7 mouse cellular contexts compared by ENCODE assay signal in the genomic region with DNA sequence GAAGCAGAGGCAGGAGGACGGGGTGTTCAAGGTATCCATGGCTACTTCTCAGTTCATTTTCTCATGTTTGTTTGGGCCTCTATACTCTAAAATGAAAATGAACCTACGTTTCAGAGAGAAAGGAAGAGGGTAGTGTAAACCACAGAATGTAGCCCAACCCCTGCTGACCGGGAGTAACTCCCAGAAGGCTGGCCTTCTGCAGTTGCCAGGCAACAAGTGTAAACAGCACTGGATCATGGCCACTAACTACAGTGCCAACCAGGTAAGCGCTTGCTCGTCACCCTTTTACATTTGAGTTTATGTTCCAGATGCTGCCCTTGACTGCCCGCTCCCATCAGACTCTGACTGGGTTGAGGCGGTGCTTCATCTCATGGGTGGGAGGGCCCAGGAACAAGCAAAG. TPM values are rescaled to one million over a fixed set of nuclear protein-coding genes. Genes with fewer than 3 reads are reported as not detected.
DNase-seq lines count a peak whose midpoint lies in the region; ATAC-seq and TF ChIP-seq lines count a peak whose summit lies in the region.

No protein-coding gene starts in this region.

- ATAC-seq in intestine, embryonic 14.5 days (replicated peaks; ENCODE audit: low FRiP score, low TSS enrichment, low read depth) = peak; percentile 71
- ATAC-seq in lung, embryonic 16.5 days (ENCODE audit: low read depth) = peak; percentile 70
- ATAC-seq in erythroid progenitor cell, adult 5-6 weeks (replicated peaks; ENCODE audit: low FRiP score, poor library complexity, severe bottlenecking) = no peak

- H3K4me3 ChIP-seq in intestine, embryonic 14.5 days (ENCODE audit: low read depth, low read length) = no peak overlapping the region
- H3K4me3 ChIP-seq in lung, embryonic 16.5 days (ENCODE audit: low read length) = peak overlapping the region; percentile 15; the same call in 1 of the 2 replicates
- no peak overlapping the region for H3K4me3 ChIP-seq in layer of hippocampus, adult 2 months

- no peak overlapping the region for H3K27ac ChIP-seq in intestine, embryonic 14.5 days (ENCODE audit: low read depth)
- no peak overlapping the region for H3K27ac ChIP-seq in lung, embryonic 16.5 days (ENCODE audit: low read length)
- H3K27ac ChIP-seq in layer of hippocampus, adult 2 months = no peak overlapping the region

- DNase-seq in CD4-positive, CD25-positive, alpha-beta regulatory T cell, adult 2 months (ENCODE audit: low read depth, low spot score) = peak; percentile 35
- peak; percentile 9 for DNase-seq in T-cell, adult 2 months (ENCODE audit: low spot score)
- no peak for DNase-seq in intestine, embryonic 14.5 days (ENCODE audit: low spot score)
- no peak for DNase-seq in frontal cortex, postnatal 25 days (ENCODE audit: low spot score in 2 of 2)
- DNase-seq in layer of hippocampus, adult 2 months (ENCODE audit: low spot score in 2 of 2) = no peak

- 21% methylated on average over 7 of the region's 7 CpGs for WGBS in intestine, embryonic 14.5 days
- 21% methylated on average over 7 of the region's 7 CpGs for WGBS in lung, embryonic 16.5 days

- H3K27me3 ChIP-seq in intestine, embryonic 14.5 days (replicated peaks; ENCODE audit: control insufficient read depth, insufficient read depth, low read length) = no peaks in the 10 kb centered on the region
- no peaks in the 10 kb centered on the region for H3K27me3 ChIP-seq in lung, embryonic 16.5 days (ENCODE audit: control insufficient read depth, insufficient read depth, low read depth, low read length)

- peaks cover 5% of the 10 kb centered on the region; the same call in 1 of the 2 replicates for H3K4me1 ChIP-seq in intestine, embryonic 14.5 days (replicated peaks; ENCODE audit: control insufficient read depth, insufficient read depth, low read length)
- H3K4me1 ChIP-seq in lung, embryonic 16.5 days (replicated peaks; ENCODE audit: control insufficient read depth, insufficient read depth, low read length) = no peaks in the 10 kb centered on the region

- H3K9me3 ChIP-seq in intestine, embryonic 14.5 days (ENCODE audit: control insufficient read depth, low read length) = no peaks in the 10 kb centered on the region
- H3K9me3 ChIP-seq in lung, embryonic 16.5 days (ENCODE audit: control insufficient read depth, low read length) = no peaks in the 10 kb centered on the region

- TF ChIP-seq CTCF in layer of hippocampus, adult 2 months (conservative IDR thresholded peaks at IDR 0.05) = no peak

- H3K4me2 ChIP-seq in intestine, embryonic 14.5 days (ENCODE audit: low read length) = peak overlapping the region; percentile 28
- peak overlapping the region; percentile 10; the same call in 1 of the 2 replicates for H3K4me2 ChIP-seq in lung, embryonic 16.5 days (ENCODE audit: low read depth, low read length)

- peak overlapping the region; percentile 22; the same call in 1 of the 2 replicates for H3K9ac ChIP-seq in intestine, embryonic 14.5 days (ENCODE audit: low read length)
- H3K9ac ChIP-seq in lung, embryonic 16.5 days (ENCODE audit: low read length) = no peak overlapping the region

- H3K36me3 ChIP-seq in intestine, embryonic 14.5 days (ENCODE audit: control insufficient read depth, insufficient read depth, low read length) = peaks cover 1% of the 10 kb centered on the region; the same call in 1 of the 2 replicates
- peaks cover 3% of the 10 kb centered on the region for H3K36me3 ChIP-seq in lung, embryonic 16.5 days (ENCODE audit: control insufficient read depth, insufficient read depth, low read length)

RNA-seq across cellular contexts. Expression of gene Cfap126, which starts 9.2 kb away (rescaled TPM):
- polyA plus RNA-seq in intestine, embryonic 14.5 days (2014; fragmentation: Nextera tagmentation; extraction: Ambion mirVana) = 1.5 and 2.1 TPM in 2 replicates
- 15.7 and 20.4 TPM in 2 replicates for polyA plus RNA-seq in lung, embryonic 16.5 days (2015; fragmentation: Nextera tagmentation; extraction: Ambion mirVana)
- 19.8 TPM in 1 of 2 replicates, not detected in the other for total RNA-seq in erythroid progenitor cell, adult 5-6 weeks (2015; ENCODE audit: low replicate concordance)
- not detected in 2 replicates for total RNA-seq in erythroid progenitor cell, adult 5-6 weeks (2017; ENCODE audit: low replicate concordance)
- 1 to 10 TPM in 1 of 2 experiments, under 1 TPM in 1; 0.76 to 2.4 TPM for total RNA-seq in layer of hippocampus, adult 2 months (2021)

RNA-seq across cellular contexts. Expression of gene Sdhc, which starts 27.5 kb away (rescaled TPM):
- 341 and 347 TPM in 2 replicates for polyA plus RNA-seq in intestine, embryonic 14.5 days (2014; fragmentation: Nextera tagmentation; extraction: Ambion mirVana)
- polyA plus RNA-seq in lung, embryonic 16.5 days (2015; fragmentation: Nextera tagmentation; extraction: Ambion mirVana) = 263 and 285 TPM in 2 replicates
- total RNA-seq in erythroid progenitor cell, adult 5-6 weeks (2015; ENCODE audit: low replicate concordance) = 50.8 and 70.4 TPM in 2 replicates
- 4.7 and 14.6 TPM in 2 replicates for total RNA-seq in erythroid progenitor cell, adult 5-6 weeks (2017; ENCODE audit: low replicate concordance)
- total RNA-seq in layer of hippocampus, adult 2 months (2021) = 100 to 1,000 TPM; 185 to 201 TPM

RNA-seq across cellular contexts. Expression of gene Mpz, which starts 27.6 kb away (rescaled TPM):
- 0.48 and 0.49 TPM in 2 replicates for polyA plus RNA-seq in intestine, embryonic 14.5 days (2014; fragmentation: Nextera tagmentation; extraction: Ambion mirVana)
- polyA plus RNA-seq in lung, embryonic 16.5 days (2015; fragmentation: Nextera tagmentation; extraction: Ambion mirVana) = 0.78 and 1.3 TPM in 2 replicates
- total RNA-seq in erythroid progenitor cell, adult 5-6 weeks (2015; ENCODE audit: low replicate concordance) = not detected in 2 replicates
- total RNA-seq in erythroid progenitor cell, adult 5-6 weeks (2017; ENCODE audit: low replicate concordance) = not detected in 2 replicates
- total RNA-seq in layer of hippocampus, adult 2 months (2021) = not detected

RNA-seq across cellular contexts. Expression of gene Fcgr3, which starts 58.2 kb away (rescaled TPM):
- 10.7 and 12.7 TPM in 2 replicates for polyA plus RNA-seq in intestine, embryonic 14.5 days (2014; fragmentation: Nextera tagmentation; extraction: Ambion mirVana)
- polyA plus RNA-seq in lung, embryonic 16.5 days (2015; fragmentation: Nextera tagmentation; extraction: Ambion mirVana) = 12.7 and 19.3 TPM in 2 replicates
- 78.6 and 80.1 TPM in 2 replicates for total RNA-seq in erythroid progenitor cell, adult 5-6 weeks (2015; ENCODE audit: low replicate concordance)
- 29.8 and 53.5 TPM in 2 replicates for total RNA-seq in erythroid progenitor cell, adult 5-6 weeks (2017; ENCODE audit: low replicate concordance)
- total RNA-seq in layer of hippocampus, adult 2 months (2021) = 10 to 100 TPM; 12.0 to 12.3 TPM

Comparison
In these comparisons a context has a peak if more than half of its experiments do, and no peak if none do; other contexts are left out.
1. DNase-seq: peak in CD4-positive, CD25-positive, alpha-beta regulatory T cell, adult 2 months (single experiment) and T-cell, adult 2 months (single experiment); none in intestine, embryonic 14.5 days (single experiment), frontal cortex, postnatal 25 days (0 of 2) and layer of hippocampus, adult 2 months (0 of 2).